Mouse (Mus musculus): ENCODE measurements around the gene Asb2.
A peak's percentile ranks its signal among the peaks of the same experiment; 100 is the strongest.

Asb2 gene

DNA sequence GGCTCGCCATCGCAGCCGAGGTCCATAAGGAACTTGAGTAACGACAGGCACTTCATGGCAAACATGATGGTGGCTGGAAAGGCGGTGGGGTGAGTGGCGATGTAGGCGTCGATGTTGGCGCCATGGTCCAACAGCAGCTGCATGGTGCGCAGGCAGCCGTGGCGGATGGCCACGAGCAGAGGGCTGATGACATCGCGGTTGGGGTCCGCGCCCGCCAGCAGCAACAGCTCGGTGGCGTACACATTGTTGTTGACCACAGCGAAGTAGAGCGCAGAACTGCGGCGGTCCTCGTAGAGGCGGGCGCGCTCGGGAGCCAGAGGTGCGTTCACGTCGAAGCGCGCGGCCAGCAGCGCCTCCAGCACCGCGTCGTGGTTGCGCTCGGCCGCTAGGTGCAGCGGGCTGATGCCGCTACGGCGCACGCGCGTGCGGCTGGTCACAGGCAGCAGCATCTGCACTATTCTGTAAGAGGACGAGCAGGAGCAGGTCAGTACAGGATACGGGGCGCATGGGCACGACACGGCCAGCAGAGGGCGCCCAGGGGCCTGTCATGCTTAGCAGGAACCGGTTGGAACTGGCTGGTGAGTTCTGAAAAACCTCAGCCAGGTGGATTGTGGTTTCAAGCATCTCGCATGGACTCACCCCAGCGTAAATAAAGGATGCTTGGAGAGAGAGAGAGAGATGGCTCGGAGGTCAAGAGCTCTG is 30.5 kb downstream of the Asb2 start:
- peak; percentile 94 for DNase-seq (ENCODE audit: low read depth, low spot score)

DNA sequence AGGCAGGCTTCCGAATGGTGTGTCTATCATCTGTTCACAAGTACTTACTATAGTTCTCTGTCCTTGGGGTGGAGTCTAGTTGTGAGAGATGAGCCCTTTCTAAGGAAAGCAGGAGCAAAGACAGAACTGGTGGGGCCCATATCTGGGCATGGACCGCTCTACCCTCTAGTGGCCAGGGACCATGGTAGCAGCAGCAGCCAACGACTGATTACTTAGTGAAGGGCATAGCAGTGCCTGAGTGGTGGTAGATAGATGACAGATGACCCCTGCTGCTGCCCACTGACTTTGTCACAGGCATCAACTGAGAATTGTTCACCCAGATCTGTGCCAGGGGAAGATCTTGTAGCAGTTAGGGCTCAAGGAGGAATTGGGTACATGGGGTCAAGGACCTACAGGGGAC is 33.0 kb downstream of the Asb2 start:
- DNase-seq (ENCODE audit: low read depth, low spot score) = peak; percentile 40

DNA sequence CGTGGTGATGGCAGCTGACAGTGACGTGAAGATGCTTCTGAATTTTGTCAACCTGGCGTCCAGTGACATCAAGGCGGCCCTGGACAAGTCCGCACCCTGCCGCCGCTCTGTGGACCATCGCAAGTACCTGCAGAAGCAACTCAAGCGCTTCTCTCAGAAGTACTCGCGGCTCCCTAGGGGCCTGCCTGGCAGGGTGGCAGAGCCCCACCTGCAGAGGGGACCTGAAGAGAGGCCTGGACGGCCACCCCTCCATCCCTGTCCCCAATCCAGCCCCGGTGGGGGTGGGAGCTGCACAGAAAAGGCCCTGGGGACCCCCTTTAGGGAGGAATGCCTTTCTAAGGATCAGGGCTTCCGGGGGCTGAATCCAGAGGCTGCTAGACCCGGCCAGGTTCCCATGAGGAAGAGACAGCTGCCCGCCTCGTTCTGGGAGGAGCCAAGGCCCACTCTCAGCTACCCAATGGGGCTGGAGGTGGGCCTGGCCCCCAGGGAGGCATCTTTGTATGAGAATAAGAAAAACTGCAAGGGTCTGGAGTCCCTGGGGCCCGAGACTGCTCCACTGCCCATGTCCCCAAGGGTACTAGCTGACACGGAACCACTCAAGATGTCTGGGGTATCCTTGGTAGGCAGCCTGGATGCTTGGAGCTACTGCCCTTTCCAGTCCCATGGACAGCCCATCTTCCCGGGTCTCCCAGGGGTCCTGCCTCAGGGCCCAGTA is 39.8 kb downstream of the Asb2 start:
- no peak for DNase-seq (ENCODE audit: low read depth, low spot score)

DNA sequence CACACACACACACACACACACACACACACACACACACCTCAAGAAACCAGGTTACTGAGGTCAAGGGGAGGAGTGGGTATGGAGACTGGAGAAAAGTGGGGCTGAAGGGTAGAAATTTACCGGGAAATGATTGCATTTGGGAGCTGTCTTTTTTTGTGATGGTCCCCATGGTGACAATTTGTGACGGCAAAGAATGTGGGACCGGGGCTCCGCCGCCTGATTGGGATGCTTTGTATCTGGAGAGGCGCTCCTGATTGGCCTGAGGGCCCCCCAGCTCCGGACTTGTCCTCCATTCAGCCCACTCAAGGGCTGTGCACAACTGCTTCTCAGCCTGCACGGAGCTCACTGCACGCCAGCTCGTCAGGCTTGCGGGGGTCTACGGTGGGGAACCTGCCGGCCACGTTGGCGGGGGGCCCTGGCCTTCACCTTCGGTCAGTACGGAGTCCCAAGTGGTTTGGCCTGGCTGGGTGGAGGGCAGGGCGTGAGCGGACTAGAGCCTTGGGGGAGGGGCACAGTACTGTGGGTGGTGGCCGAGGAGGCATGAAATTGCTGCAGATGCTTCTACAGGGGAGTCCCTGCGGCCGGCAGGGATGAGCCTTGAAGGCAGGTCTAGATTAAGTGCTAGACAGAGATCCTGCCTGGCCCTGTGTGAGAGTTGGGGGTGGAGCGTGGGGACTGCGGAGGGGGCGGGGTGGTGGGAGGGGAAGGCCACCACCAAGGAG is 41.0 kb downstream of the Asb2 start:
- DNase-seq (ENCODE audit: low read depth, low spot score) = no peak

DNA sequence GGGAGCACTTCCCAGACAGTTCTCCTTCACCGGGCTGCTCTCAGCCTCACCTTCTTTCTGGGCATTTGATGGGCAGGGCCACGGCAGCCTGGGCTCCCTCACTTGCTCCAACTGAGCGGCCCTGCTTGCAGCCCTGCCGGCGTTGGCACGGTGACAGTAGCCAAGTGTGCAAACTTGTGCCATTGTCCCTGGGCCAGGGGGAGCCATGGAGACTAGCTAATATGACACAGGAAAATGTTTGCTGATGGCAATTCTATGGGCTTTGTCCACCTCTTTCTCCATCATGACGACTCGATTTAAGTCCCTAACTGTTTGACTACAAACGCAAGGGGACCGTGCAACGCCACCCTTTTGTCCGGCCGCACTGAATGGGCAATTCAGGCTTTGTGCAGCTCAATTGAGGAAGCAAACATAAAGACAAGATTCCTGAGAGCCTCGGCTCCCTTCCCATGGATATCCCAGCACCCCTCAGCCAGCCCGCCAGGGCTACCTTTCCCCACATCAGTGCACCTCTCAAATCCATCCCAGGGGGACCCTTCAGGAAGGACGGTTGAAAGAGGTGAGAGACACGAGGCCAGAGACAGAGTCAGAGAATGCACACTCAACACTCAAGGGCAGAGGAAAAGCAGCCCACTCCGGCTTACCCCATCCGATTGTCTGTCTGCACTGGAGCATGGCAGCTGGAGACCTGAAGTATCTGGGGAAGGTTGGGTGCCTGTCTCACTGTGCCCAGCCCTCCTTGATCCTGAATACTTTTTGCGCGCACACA is 41.7 kb downstream of the Asb2 start:
- DNase-seq (ENCODE audit: low read depth, low spot score) = no peak

DNA sequence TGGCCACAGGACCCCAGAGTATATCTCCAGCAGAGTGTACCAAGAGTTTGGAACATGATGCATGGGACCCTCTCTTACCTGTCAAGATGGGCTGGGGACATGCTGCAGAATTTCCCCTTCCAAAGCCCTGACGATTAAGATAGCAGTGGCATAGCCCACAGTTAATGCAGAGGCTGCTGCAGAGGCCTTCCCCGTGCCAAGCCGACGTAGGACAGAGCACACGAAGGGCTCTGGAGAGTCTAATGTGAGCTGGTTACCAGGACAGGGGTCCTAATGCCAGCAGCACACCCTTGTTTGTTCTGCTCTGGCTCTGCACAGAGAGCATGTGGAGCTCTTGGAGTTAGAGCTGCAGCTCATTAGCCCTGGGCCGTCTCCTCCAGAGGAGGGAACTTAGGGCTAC is 42.5 kb downstream of the Asb2 start:
- DNase-seq (ENCODE audit: low read depth, low spot score) = no peak

DNA sequence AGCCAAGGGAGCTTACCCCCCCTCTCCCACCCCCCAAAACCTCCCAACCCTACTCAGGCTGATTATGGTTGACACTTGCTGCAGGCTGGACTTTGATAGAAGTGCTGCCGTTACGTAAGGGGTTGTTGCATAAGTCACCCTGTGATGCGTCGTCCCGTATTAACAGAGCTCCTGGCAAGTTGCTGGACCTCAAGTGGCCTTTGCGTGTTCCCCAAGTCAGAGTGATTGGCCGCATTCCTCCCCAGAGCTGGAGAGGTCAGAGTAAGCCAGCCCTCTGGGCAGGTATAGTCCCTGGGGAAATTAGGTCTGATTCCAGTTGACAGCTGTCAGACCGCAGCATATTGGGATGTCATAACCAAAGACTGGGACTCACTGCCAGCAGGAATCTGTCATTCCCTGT is 43.9 kb downstream of the Asb2 start:
- no peak for DNase-seq (ENCODE audit: low read depth, low spot score)

DNA sequence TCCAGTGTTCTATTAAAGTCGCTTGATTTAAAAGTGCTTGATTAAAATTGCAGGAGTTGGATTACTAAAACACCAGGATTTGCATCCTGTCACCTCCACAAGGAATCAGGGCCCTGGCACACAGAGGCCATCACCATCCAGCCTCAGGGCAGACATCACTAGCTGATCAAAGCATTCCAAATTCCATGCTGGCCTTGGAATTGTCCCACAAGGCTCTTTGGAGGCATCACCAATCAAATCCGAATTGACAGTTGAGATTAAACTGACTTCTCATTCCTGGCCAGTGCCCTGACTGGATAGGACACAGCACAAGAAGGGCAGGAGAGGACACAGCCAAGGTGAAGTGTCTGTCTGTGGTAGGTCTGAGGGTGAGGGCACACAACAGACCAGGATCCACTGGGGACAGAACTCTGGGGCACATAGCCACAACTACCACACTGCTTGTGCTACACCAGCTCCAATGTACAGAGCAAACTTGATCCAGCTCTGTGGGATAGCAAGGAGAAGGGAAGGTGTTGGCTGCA is 45.0 kb downstream of the Asb2 start, which contains the start of gene Fam181a:
Fam181a (plus strand) TSS at position 232 of the 524 bp plus-strand sequence.
- no peak for DNase-seq (ENCODE audit: low read depth, low spot score)

DNA sequence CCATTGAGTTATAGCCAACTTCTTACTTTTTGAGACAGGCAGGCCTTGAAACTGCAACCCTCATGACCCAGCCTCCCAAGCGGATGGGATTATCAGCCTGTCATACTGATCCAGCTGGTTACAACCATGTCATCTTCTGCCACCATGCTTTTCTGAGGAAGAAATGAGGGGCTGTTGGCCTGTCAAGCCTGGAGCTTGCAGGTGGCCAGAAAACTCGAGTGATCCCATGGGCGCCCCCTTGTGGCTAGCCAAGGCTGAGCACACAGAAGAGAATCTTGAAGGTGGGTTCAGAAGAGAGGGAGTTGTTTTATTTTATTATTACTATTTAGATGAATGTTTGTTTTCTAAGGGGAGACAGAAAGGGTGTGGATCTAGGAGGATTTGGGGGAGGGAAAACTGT is 49.1 kb downstream of the Asb2 start:
- DNase-seq (ENCODE audit: low read depth, low spot score) = peak; percentile 48

DNA sequence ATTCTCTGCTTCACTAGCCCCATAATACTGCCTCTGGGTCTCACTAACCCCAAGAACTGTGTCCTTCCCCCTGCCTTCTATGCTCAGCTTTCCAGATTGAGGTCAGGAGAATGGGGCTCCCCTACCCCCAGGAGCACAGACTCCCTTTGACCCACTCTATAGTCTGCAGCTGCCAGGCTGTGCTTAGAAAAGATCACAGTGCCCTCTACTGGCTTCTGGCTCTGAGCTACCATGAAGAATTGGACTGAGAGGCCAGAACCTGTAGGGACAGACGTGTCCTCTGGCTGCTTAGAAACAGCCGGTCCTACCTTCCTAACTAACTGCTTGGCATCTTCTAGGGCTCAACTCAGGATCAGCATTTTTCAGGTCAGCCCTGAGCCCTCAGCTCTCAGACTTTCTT is 49.6 kb downstream of the Asb2 start:
- peak; percentile 72 for DNase-seq (ENCODE audit: low read depth, low spot score)

DNA sequence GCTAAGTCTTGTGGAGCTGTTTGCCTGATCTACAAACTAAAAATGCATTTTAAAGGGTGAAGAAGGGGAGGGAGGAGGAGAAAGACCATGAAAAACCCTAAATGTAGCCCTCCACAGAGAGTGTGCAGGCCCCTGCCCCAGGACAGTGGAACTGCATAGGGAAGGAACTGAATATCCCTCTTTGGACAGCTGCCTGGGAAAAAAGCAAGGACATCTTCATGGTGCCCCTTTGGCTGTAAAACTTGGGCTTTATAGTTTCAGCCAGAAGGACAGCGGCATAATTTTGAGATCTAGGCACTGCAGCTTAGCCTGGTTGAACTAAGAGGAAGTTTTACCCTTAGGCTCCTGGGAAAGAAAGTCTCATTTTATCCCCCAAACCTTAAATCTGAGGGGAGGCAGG is 52.8 kb downstream of the Asb2 start:
- DNase-seq (ENCODE audit: low read depth, low spot score) = no peak

DNA sequence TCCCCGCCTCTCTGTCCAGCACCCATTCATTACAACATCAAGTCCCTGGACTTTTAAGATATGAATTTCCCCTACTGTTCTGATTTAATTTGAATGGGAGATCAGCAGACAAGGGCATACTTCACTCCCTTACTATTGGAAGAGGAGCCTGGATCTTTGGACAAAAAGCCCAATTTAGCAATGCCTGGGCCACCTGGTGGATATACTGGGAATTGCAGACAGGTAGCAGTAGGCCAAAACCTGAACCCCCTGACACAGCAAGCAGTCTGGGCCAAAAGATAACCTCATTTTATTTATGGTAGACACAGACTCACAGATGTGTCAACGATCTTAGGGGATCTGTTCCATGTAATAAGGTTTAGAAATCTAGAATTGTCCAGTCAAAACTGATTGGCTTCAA is 54.2 kb downstream of the Asb2 start:
- peak; percentile 79 for DNase-seq (ENCODE audit: low read depth, low spot score)

DNA sequence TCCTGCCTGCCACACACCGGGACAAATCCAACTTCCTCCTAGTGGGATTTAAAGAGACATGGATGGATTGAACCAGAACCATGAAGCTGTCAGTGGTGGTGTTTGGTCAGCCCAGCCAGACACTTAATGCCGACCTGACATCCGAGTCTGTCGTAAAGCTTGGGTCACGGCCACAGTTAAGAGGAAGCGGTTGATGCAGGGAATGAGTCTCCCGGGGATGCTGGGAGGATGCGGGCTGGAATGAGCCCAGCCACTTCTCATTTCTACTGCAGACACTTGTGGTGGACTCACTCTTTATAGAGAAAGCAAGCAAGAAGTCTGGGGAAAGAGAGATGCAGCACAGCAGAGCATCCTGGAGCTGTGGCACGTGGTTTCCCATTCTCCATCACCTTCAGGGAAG is 55.3 kb downstream of the Asb2 start:
- DNase-seq (ENCODE audit: low read depth, low spot score) = no peak

DNA sequence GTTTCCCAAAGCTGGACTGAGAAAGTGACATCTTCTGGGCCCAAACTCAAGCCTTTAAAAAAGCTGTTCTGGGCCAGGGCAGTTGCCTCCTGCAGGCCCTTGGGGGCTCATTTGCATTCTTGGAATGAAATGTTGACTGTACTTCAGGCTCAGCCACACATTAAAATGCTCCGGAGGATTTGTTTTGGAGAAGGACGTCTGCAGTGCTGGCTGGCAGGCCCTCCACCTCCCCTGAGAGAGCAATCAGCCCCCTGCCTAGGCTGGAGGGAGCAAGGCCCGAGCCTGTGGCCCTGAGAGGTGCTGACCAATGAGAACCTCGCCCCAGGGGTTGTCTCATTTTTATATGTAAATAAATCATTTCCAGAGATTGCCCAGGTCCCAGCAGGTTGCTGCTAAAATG is 59.5 kb downstream of the Asb2 start:
- no peak for DNase-seq (ENCODE audit: low read depth, low spot score)

DNA sequence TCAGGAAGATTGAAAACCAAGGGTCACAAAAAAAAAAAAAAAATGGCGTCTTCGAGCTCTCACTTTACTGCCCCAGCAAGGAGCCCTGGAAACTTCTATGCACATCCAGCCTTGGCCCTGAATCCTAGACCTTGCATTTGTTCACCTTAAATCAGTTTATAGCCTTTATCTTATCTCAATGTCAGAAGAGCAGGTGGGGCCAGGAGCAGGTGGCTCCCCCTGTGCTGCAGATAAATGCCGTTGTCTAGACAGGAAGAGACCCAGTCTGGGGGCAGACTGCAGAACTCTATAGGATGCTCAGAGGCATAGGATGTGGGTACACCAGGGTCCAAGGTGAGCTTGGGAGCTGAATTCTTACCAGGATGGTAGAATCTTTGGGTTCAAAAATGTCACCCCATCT is 63.4 kb downstream of the Asb2 start:
- no peak for DNase-seq (ENCODE audit: low read depth, low spot score)

DNA sequence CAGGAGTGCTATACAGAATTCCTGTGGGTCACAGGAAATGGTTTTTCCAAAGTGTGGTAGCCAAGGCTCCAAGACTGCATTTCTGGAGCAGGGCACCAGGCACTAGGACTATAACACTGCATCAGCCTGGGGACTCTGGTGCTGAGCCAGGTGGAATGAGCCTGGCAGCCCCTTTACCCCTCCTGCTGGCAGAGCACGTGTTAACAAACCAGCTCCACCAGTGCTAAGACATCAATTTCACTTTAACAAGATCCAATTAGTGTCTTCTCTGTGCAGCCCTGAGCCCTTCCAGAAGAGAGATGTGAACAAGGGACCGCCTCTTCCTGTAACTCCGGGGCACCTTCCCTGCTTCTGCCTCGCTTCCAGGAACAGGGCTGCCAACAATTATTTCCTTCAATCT is 68.5 kb downstream of the Asb2 start:
- DNase-seq (ENCODE audit: low read depth, low spot score) = no peak

DNA sequence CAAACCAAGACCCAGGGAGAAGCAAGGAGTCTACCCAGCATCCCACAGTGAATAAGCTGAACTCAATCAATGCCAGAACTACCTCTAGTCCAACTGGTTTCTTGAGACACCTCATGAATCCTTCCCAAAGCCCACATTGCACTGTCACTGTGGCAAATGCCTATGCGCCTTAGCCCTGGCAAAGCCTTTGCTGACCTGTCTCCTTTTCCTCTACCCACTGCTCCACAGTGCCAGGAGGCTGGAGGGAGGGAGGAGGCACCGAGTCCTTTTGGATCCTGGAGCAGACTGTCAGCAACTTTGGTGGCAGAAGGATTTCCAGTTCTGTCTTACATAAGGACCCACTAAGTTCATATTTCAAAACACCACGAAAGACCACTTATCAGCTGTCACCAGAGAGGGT is 72.4 kb downstream of the Asb2 start:
- no peak for DNase-seq (ENCODE audit: low read depth, low spot score)

DNA sequence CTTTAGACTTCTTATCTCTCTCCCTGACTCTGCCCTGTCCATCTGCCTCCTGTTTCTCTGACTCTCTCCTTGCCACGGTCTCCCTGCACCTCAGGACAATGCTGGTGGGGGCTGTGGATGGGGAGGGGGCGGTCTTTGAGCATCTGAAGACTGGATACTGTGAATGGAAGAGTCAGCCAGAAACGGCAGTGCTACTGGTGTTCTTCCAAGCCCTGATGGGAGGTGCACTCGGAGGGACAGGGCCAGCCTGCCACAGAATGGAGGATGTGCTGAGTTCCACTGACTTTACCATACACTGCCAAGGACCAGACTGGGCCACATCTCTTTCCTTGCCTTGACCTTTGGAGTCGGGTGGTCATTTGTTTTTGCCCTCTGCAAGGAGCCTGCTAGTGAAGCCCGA is 72.9 kb downstream of the Asb2 start:
- no peak for DNase-seq (ENCODE audit: low read depth, low spot score)

DNA sequence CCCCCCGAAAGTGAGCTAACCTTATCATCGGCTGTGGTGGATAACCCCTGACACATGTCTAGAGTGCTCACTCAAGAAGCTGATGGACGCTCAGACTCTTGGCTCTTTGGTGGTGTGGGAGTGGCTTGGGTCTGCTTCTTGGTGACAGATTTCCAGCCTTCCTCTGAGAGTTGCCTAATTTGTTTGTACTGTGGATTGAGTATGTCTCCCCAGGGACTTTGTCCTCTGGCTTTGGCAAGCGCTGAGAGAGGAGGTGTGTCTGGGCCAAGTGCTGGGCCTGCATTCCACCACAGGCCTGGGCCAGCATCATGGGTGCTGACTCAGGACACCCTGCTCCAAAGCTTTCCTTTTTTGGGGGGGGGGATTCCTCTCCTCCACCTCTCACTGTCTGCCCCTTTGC is 73.9 kb downstream of the Asb2 start:
- DNase-seq (ENCODE audit: low read depth, low spot score) = no peak

DNA sequence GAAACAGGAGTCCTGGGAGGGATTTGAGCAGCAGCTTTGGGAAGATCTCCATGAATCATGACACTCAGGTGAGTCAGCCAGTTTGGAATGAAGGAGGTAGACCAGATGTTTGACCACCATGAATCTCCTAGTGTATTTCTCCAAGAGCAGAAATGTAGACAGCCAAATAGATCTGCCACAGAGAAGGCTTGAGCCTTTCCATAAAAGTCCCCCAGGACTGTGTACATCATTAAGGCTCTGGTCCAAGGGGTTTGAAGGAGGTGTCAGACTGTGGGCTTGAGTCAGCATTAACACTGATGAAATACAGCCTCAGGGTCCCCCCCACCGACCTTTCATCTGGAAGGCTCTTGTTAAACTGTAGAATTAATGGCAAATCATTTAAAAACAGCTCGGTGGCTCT is 74.3 kb downstream of the Asb2 start:
- no peak for DNase-seq (ENCODE audit: low read depth, low spot score)

DNA sequence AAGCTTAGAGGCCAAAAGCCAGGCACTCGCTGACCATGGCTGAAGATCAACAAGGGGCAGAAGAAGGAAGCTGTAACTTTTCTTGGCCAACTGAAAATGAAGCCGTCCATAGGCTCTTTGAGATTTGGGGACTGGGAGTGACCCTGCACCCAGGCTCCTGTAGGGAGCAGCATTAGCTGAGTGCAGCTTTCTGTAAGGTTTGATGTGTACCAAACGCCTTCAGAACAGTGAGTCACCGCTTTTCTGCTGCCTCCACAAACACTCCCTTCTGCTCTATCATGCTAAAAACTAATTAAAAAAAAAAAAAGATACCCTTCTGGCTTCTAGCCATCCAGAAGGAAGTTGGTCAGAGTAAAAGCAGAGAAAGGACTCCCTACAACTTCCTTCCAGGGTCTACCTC is 79.4 kb downstream of the Asb2 start:
- DNase-seq (ENCODE audit: low read depth, low spot score) = peak; percentile 88

DNA sequence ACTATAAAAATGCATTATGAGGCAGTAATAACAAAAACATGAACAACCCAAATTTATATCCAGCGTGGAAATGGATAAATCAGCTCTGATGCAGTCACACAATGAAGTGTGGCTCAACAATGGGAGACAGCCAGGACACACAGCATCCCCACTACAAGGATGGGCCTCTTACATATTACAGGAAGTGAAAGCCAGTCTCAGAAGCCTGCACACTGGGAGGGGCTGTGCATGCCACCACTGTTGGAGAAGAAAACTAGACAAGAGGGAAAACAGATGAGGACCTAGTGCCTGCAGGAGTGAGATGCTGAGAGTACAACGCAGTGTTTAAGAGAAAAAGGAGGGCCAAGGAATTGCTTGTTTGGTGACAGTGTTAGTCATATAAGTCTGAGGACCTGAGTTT is 82.1 kb downstream of the Asb2 start:
- DNase-seq (ENCODE audit: low read depth, low spot score) = no peak
